Mouse (Mus musculus): ENCODE results near the gene Tmem255b. TPM values are rescaled to one million over a fixed set of nuclear protein-coding genes. Genes with fewer than 3 reads are reported as not detected.

Tmem255b gene
- total RNA-seq, 2 experiments from 2014 or later, result 4.3 to 4.8 TPM

DNA sequence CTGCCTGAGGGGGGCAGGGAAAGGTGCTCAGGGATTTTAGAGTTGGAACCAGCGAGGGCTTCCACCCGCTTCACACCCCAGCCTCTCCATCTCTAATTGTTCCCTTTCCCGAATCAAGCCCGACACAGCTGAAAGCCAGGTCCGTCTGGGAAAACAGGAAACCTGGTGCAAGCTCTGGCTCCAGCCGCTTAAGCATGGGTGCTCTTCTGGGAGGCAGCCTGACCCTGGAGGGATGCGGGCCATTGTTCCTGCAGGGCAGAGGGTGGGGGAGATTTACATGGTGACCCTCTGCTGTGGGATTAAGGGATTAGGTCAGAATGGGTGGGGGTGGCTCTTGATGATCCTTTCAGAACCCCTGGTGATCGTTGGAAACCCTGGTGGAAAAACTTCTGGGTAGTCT is 1.1 kb downstream of the Tmem255b start:
- DNase-seq, result no peak
- intact Hi-C loops (cut with DNase I; ENCODE audit: low total_unique reads), result no loop called here

DNA sequence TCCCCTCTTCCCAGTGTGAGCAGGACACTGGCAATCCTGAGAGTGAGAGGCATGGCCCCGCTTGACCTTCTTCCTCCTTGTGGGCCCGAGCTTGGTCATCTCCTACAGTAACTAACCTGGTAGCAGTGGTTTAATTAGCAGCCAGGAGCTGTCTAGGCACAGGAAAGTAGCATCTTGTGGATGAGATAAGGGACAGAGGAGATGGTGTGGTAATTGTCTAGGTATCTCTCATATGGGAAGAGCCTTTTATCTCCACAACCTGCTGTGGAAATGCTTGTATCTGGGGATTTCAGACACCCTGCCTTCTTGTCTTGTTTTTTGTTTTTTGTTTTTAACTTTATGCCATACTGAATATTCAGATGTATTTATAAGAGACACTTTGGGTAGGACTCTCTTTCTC is 2.5 kb downstream of the Tmem255b start:
- intact Hi-C loops (cut with DNase I; ENCODE audit: low total_unique reads), result no loop called here
- DNase-seq, result no peak

DNA sequence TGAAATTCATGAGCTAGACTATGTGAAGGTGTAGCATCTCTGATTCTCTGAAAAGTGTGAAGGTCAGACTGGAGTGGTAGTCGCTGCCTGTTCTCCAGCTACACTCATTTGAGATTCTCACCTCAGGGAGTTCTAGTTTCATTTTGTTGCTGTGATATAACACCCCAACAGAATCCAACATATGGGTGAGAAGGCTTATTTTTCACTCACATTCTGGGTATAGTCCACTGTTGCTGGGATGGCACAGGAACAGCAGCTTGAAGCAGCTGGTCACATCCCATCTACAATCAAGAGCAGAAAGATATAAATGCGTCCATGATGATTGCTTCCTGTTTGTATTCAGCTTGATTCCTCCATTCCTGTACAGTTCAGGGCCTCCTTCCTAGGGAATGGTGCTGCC is 7.2 kb downstream of the Tmem255b start:
- no peak for DNase-seq
- intact Hi-C loops (cut with DNase I; ENCODE audit: low total_unique reads), result no loop called here

DNA sequence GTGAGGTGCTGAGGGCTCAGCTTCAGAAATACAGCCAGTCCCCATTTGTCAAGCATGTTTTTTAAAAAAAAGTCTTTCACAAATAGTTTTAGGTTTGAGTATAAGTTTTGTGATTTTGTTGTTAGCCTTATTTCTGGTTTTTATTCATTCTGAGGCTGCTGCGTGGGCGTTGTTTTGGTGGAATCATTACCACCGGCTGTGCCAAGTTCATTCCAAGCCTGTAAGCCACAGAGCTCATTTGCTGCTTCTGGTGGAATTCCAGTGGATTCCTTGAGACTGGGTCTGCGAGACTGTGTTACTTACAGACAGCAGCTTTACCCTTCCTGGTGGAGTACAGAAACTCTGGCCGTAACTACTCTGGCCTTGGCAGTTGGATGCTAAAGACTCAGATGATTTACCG is 11.5 kb downstream of the Tmem255b start:
- intact Hi-C loops (cut with DNase I; ENCODE audit: low total_unique reads), result no loop called here
- no peak for DNase-seq

DNA sequence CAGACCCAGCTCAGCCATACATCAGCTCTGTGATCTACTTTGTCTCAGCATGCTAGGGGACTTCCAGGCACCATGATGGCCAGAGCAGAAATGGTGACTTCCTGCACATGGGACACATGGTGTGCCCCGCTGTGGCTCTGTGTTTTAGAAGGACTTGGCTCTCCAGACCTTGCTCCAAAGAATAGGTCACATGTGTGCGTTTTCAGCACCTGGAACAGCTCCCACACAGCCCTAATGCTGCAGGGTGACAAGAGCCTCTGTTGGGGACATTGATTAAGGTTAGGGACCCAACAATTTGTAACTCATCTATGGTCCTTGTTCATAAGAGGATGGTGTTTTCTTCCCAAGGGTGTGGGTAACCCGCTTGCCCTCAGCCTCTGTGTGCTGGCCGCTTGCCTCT is 13.2 kb downstream of the Tmem255b start:
- no peak for DNase-seq
- intact Hi-C loops (cut with DNase I; ENCODE audit: low total_unique reads), result no loop called here

DNA sequence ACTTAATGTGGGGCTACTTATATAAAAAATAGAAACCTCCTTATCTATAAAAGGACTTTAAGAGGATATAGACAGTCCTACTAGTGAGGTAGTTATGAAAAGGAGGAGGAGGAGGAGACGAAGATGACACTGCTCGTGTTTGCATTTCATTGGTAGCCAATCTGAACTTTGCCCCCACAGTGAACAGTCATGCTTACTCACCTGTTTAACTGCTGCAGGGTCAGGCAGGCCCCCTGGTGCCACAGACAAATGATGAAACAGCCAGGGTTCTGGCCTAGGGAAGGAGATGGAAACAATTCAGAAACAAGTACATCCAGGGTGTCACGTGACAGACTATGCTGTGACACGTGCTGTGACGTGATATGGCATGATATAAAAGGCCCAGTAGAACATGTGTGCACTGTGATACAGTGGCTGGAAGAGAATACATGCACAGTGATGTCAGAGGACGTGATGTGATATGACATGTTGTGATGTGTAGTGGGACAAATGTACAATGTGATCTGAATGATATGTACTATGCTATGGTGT is 16.8 kb downstream of the Tmem255b start:
- no peak for DNase-seq
- intact Hi-C loops (cut with DNase I; ENCODE audit: low total_unique reads), result no loop called here

DNA sequence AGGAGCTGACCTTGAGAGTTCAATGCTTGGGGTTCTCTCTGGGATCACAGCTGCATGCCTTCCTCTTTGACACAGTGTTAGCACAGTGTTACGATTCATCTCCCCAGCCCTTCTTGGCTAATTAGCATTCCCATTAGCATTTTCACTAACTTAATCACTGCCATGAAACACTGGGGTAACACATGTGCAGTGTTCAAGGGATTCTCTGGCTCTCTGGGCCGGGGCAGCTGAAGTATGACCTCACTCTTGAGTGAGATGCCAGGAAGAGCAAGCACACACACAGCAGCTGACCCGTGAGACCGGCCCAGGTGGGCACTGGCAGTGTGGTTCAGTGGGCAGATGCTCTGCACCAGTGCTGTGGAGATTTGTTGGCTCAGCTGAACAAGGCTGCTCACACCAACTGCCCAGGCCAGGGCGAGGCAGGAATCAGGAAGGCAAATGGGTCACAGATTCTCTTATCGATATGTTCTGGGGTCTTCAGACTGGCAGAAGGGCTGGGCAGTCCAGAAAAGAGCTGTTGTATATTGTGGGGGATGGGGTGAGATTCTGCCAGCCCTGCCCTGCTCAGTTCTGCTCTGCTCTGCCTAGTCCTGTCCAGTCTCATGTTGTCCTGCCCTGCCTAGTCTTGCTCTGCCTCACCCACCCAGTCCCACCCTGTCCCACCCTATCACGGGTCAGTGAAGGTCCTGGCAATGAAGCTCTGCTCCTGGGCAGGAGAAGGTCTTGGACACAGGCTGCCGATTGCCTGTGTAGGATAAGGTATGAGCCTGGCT is 19.5 kb downstream of the Tmem255b start:
- intact Hi-C loops (cut with DNase I; ENCODE audit: low total_unique reads), result loop anchor here (5.0 kb wide), 1 partner anchor 98 kb away; no protein-coding TSS in a partner anchor
- no peak for DNase-seq

DNA sequence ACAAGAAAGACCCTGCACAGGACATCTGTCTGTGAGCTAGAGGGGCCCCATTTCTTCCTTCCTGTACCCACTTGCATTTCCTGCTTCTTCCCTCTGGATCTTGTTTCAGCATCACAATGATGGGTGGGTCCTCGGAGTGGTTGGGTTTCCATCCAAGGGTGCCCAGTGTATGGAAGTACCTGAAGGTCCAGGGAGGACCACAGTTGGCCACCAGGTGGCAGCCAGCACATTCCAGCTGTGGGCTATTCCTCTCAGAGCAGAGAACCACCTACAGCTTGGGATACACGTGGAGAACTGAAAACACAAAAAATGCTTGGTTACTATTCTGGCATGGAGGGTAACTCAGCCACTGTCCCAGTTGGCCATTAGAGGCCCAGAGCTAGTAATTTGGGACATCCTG is 20.3 kb downstream of the Tmem255b start:
- DNase-seq, result peak; percentile 47
- intact Hi-C loops (cut with DNase I; ENCODE audit: low total_unique reads), result loop anchor here (5.0 kb wide), 1 partner anchor 97 kb away; no protein-coding TSS in a partner anchor

DNA sequence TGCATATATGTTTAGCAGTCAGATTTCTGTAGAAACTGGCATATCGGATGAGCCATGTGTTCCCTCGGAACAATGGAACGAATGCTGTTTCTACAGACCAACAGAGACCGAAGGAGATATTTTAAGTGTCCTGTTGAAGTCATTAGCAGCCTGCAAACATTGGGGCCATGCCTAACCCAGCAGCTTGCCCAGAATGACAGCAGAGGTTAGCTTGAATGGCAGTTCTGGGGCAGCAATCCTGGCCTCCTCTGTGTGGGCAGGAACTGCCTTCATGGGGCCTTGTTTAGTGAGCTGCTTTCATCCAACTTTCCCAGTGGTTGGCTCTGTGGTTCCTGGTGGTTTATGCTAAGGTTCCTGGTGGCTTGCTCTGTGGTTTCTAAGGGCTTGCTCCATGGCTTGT is 24.4 kb downstream of the Tmem255b start:
- no peak for DNase-seq
- intact Hi-C loops (cut with DNase I; ENCODE audit: low total_unique reads), result loop anchor here (5.0 kb wide), 1 partner anchor 93 kb away; no protein-coding TSS in a partner anchor

DNA sequence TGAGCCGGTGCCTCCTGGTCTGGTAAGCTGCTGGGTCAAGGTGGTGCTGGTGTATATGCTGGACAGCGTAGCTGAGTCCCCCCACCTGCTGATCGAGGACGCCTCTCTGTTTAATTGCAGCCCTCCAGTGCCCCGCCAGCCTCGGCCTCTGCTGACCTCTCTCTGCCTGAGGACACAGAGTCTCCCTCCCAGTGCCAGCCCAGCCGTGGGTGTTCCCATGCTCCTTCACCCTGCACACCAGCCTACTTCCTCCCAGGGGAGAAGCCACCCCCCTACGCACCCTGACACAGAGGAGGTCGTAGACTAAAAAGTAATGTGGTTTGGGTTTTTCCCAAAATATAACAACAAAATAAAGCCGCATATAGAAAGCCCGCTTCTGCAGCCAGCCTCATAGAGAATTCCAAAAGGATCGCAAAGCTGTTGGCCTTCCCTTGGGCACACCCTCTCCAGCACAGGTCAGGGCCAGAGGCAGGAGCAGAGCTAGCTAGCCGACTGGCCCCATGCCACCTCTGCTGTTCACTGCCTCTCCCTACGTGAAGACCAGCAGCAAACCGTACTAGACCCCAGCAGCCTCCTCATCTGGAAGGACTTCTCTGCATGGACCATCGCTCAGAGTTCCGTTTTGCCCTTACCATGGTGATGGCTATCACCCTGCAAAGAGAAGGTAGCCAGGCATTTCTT is 26.2 kb downstream of the Tmem255b start:
- DNase-seq, result no peak
- intact Hi-C loops (cut with DNase I; ENCODE audit: low total_unique reads), result no loop called here

DNA sequence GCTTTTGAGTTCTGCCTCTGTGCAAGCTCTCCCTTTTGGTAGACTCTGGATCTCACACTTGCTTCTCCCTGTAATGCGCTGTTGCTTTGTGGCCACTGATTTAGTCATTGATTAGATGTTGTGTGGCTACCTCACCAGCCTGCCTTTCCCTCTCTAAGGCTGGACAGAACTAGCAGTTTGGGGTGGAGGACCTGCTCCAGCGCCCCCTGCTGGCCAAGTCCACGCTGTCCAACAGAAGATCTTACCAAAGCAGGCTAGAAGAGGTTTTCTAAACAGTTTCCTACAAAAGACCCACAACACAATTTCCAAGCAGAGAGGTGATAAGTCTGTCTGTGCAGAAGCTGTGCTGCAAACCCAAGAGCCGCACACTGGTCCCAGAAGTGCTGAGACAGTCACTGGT is 26.9 kb downstream of the Tmem255b start:
- intact Hi-C loops (cut with DNase I; ENCODE audit: low total_unique reads), result loop anchor here (2.0 kb wide), 1 partner anchor 51 kb away; no protein-coding TSS in a partner anchor
- DNase-seq, result peak; percentile 67

DNA sequence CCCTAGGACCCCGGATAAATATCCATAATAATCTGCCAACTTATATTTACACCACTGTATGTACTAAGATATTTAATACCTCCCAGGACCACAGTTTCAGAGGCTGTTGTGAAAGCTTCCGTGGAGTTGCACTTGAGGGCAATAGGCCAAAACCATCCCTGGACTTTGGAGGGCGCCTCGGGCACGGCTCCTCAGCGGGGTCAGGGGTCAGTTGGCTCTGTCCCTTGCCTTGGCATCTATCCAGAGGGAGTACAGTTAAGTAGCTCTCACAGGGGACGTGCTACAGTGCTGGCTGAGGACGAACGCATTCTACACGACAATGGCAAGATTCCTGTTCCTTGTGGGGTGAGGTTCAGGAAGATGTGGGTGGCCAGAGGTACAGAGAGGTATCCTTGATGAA is 27.4 kb downstream of the Tmem255b start:
- intact Hi-C loops (cut with DNase I; ENCODE audit: low total_unique reads), result loop anchor here (2.0 kb wide), 1 partner anchor 52 kb away; no protein-coding TSS in a partner anchor

DNA sequence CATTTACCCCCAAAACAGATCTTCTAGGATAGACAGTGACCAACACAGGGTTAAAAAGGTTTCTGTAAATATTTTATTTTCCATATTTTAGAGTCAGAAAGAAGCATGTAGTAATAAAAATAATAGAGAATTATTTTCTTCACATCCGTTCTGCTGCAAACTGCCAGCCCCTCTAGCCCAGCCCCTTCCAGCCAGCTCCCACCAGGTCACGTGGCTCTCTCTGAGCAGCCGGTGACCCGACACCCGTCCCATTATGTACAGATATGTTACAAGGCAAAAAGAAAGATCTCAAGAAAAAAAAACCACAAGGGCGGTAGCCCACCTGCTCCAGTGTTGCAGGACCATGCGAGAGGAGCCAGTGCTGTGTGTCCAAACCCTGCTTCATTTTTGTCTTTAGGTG is 30.3 kb downstream of the Tmem255b start:
- intact Hi-C loops (cut with DNase I; ENCODE audit: low total_unique reads), result no loop called here

More for the DNA sequence above, 27.4 kb downstream of the Tmem255b start:
- DNase-seq, result no peak

DNA sequence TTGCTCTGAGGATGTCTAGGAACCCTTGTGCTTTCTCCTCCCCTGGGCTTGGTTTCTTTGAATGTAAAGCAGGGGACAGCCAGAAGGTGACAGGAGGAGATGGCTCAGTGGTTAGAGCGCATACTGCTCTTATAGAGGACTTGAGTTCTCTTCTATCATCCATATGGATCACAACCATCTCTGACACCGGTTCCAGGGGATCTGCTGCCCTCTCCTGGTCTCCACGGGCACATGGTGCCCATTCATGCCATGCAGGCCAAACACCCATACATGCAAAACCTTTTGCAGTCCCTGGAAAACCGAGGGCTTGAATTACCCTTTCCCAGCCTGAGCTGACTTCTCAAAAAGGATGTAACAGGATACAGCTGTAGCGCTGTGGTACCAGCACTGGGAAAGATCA is 32.0 kb downstream of the Tmem255b start:
- intact Hi-C loops (cut with DNase I; ENCODE audit: low total_unique reads), result no loop called here
- no peak for DNase-seq

More for the DNA sequence above, 30.3 kb downstream of the Tmem255b start:
- DNase-seq, result no peak

DNA sequence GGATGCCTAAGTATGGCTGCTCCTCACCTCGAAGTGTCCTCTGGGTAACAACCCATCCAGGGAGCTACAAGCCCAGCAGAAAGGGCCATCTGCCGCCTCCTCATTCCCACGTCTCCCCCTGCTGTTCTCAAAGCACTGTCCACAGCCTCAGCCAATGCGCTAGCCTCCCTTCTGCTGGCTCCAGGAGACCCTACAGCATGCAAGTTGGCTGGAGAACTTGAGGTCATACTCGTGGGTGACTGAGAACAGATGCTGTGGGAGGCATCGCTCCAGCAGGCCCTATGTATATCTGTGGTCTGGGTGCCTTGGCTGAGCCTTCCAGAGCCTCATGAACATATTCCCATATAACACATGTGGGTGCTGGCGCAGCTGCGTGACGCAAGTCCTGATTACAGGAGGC is 33.7 kb downstream of the Tmem255b start:
- DNase-seq, result no peak
- intact Hi-C loops (cut with DNase I; ENCODE audit: low total_unique reads), result no loop called here

DNA sequence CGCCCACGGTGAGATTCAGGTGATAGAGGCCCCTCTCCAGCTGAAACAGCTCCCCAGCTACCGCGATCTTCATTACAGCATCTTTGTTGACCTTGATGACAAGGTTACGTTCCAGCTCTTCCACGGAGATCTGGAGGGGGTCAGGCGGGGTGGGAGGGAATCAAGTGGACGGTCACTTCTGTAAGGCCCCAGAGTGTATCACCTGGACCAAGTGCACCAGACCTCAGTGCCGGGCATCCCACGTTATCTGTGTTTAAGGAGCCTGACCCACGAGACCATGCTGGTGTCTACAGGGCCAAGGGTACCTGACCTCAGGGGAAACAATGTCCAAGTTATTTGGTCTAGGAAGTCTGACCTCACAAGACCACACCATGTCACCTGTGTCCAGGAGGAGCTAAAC is 36.5 kb downstream of the Tmem255b start:
- intact Hi-C loops (cut with DNase I; ENCODE audit: low total_unique reads), result no loop called here
- DNase-seq, result no peak

DNA sequence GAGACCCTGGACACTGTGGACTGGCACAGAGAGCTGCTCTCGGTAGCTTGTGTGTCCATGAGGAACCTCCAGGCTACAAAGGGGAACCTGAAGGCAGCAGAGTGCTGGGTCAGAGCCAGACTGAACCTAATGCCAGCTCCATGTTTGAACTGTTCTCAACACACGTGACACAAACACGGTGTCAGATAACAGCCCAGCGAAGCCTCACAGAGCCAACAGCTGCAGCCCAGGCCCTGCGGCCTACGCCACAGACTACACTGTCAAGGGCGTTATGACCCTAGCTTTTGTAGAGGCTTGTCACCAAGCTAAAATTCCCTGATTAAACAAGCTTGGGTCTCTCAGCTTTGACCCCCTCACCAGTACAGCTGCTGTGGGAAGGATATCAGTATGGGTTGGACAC is 37.3 kb downstream of the Tmem255b start:
- intact Hi-C loops (cut with DNase I; ENCODE audit: low total_unique reads), result no loop called here
- DNase-seq, result peak; percentile 60

DNA sequence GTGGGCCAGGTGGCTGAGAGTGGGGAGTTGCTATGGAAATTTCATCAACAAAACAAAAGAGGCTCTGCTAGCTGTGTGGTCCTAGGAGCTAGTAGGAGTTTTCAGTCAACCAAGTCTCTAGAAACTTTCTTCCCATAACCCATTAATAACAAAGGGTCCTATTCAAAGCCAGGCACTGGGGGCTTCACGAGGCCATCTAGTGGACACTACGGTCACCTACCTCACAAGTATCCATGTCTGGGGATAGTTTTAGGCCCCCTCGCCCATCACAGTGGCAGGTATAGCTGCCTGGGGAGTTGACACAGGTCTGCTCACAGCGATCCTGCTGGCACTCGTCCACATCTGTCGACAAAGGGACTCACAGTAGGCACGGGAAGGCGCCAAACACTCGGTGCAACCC is 40.9 kb downstream of the Tmem255b start:
- intact Hi-C loops (cut with DNase I; ENCODE audit: low total_unique reads), result no loop called here
- no peak for DNase-seq

DNA sequence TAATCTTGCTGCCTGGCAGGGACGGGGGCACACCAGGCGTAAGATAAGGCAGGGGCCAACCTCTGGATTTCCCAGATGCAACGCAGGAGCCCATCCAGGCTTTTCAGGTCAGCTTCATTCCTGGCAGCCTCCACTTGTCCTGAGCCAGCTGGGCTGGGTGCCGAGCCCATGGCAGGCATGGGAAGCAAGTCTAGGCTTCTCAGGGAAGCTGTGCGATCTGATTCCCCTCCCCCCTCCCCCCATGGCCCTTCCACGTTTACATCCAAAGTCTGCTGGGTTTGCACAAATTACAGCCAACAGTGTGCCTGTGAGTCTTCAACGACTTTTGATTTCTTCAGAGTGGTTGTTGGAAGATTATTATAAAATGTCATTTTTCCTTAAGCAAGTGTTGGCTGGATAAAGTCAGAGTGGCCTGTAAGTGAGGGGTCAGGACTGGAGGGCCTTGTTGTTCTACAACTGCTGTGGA is 46.1 kb downstream of the Tmem255b start:
- DNase-seq, result peak; percentile 76
- intact Hi-C loops (cut with DNase I; ENCODE audit: low total_unique reads), result no loop called here

DNA sequence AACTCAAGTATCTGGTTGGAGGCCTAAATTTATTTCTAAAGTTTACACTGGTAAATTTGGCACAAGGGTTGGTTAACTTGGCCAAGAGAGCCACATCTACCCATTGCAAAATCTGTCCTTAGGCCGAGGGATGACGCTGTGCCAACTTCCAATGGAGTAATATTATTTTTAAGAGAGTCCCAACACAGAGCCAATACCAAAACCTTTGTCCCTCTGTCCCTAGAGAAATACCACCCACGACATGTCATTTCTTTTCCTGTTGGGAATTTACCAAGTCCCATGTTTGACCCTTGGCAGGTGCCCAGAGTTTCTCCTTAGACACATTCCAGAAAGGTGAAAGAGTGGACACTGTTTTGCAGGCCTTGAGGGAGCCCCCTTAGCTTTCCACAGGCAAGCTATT is 46.6 kb downstream of the Tmem255b start:
- no peak for DNase-seq
- intact Hi-C loops (cut with DNase I; ENCODE audit: low total_unique reads), result no loop called here
